Mouse (Mus musculus): ENCODE measurements around the gene Egfl6.

Gene Egfl6

GRCm38 (mm10) chrX:166584947-166585824 lies at the start of gene Egfl6:
Egfl6 (minus strand) TSS chrX:166585720.
- no peak for DNase-seq (ENCODE audit: low spot score in 2 of 2)

- peak; percentile 4 to 6 for DNase-seq (ENCODE audit: low spot score in 2 of 2)
Observed at GRCm38 (mm10) chrX:166626866-166627570, 41.5 kb upstream of the Egfl6 start.

DNA sequence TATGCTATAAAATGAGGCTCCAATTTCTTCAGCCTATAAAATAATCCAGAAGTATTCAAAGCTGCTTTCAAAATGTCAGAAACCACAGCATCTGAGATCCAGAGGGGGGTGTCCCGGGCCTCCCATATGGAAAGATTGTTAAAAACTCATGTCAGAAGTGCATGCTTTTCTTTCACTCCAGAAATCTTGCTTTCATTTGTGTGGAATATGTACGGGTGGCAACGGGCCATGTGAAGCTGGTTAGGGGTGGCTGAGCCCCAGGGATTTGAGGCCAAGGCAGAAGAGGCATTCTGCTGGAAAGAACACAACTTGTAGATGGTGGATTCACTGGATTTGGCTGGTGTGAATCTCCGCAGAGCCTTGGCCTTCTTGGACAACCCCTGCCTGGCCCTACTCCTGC lies 40.7 kb upstream of the Egfl6 start:
- no peak for DNase-seq (ENCODE audit: low spot score in 2 of 2)

DNA sequence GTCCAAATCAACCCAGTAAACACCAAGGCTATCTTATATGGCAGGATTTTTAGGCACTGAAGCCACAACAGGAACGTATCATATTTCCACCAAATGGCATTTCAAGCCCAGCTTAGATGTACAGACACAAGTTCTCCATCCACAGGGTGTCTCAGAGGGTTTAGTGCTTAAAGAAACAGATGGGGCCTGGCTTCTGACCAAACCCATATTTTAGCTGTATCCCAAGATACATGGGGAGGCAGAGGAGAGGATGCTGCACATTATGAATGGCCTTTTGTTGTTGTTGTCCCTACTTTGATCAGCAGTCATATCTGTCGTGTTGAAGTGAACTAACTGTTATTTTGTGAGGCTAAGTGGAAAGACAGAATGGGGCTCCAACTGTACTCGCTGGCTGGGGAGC lies 37.7 kb upstream of the Egfl6 start:
- DNase-seq (ENCODE audit: low spot score in 2 of 2): no peak

DNA sequence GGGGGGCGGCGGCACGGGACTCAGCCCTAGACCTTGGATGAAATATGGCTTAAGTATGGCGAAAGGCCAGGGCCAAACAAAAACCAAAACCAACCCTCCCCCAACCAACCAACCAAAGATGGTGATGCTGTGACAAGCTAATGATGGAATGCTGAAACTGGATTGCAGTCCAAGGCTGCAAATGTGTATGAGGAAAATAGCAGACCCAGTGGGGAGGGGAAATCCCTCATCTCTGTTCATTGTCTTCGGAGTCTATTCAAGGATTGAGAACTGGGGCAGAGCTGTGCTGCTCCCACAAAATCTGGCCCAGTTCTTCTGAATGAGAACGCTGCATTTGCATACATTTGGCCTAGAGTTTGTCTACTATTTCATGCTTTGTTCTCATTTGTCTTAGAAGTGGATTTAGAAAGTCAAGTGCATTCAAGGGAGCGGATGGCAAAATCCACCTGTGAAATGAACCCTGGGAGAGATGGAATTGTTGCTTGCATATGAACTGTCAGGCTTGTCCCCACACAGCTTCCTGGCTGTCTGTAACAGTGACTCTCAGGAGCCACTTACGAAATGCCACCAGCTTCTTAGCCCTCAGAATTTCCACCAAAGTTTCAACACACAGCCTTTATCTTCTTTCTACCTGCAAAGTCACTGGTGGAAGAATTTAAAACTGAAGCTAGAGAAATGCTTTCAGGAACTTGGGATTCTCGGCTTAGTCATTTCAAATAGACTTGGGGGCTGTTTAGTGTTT lies 36.2 kb upstream of the Egfl6 start:
- DNase-seq (ENCODE audit: low spot score in 2 of 2): no peak

GRCm38 (mm10) chrX:166620900-166621299 lies 35.4 kb upstream of the Egfl6 start:
- no peak for DNase-seq (ENCODE audit: low spot score in 2 of 2)

DNA sequence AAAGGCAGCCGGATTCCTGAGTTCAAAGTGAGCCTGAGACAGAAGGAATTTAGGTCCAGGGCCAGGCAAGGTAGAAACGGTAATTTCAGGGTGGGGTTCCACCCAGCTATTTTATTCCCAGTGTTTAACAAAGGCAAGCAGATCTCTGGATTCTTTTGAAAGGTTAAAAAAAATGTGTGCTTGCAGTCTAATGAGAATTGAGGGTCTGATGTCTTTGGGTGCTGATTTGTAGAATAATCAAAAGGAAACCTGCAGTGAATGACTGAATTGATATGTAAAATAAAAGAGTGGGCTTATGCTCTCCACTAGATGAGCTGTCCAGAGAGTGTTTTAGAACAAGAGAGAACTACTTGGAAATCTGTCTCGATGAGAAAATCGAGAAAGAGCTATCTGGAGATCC lies 33.6 kb upstream of the Egfl6 start:
- no peak for DNase-seq (ENCODE audit: low spot score in 2 of 2)

GRCm38 (mm10) chrX:166615191-166615590 lies 29.7 kb upstream of the Egfl6 start:
- DNase-seq (ENCODE audit: low spot score in 2 of 2): no peak

GRCm38 (mm10) chrX:166576111-166576510 lies 9.4 kb downstream of the Egfl6 start:
- no peak for DNase-seq (ENCODE audit: low spot score in 2 of 2)

GRCm38 (mm10) chrX:166565983-166566382 lies 19.5 kb downstream of the Egfl6 start:
- DNase-seq (ENCODE audit: low spot score in 2 of 2): no peak

GRCm38 (mm10) chrX:166565401-166565800 lies 20.1 kb downstream of the Egfl6 start:
- DNase-seq (ENCODE audit: low spot score in 2 of 2): no peak

DNA sequence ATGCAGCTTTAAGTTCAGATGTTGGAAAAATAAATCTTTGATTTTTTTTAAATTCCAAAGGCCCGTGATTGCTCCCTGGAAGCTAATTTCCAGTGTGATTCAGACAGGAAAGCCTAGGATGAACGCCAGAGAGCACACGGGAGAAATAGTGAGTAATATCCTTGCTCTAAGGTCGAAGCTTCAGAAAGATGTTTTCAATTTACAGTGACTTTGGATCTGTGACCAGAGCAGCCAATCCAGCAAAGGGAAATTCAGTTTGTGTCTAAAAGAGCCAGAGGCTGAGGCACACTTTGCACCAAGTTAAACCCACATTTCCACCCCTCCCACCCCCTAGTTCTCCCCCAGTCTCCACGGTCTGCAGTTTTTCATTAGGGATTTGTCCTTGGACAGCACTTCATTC lies 20.6 kb downstream of the Egfl6 start:
- DNase-seq (ENCODE audit: low spot score in 2 of 2): no peak

- DNase-seq (ENCODE audit: low spot score in 2 of 2): no peak
Observed at GRCm38 (mm10) chrX:166559333-166559732, 26.2 kb downstream of the Egfl6 start.

DNA sequence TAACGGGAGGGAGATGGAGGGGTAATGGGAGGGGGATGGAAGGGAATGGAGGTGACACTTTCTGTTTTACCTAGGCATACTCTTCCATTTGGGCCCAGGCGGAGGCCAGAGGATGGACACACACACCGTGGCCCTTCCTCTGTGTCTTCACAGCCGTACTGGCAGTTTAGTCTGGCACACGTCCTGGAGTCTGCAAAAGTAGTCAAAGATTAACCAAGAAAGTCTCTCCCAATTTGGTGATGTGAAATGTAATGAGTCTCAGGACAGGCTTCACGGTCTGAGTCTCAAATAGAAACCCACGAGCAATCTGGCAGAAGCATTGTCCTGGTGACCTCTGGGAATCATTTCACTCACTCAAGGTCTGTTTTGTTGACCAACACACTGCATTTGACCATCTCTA lies 33.2 kb downstream of the Egfl6 start:
- DNase-seq (ENCODE audit: low spot score in 2 of 2): no peak

- no peak for DNase-seq (ENCODE audit: low spot score in 2 of 2)
Observed at GRCm38 (mm10) chrX:166546495-166546894, 39.0 kb downstream of the Egfl6 start.

GRCm38 (mm10) chrX:166535138-166535537 lies 50.4 kb downstream of the Egfl6 start:
- no peak for DNase-seq (ENCODE audit: low spot score in 2 of 2)

DNA sequence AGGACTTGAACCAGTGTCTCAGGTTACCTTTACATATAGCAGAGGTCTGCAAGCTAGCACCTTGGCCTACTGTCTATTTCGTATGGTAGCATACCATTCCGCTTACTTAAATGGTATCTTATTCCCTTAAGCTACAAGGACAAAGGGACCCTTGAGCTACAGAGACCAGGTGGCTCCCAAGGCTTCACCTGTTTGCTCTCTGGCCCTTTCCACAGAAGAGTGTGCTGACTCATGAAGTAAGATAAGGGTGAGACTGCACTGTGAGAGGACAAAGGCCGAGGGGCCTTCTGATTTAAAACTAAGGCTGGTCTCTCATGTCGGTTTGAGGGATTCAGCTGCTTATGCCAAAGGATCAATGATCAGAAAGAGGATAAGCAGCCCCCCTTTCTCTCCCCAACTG lies 52.1 kb downstream of the Egfl6 start:
- no peak for DNase-seq (ENCODE audit: low spot score in 2 of 2)

GRCm38 (mm10) chrX:166531671-166532070 lies 53.8 kb downstream of the Egfl6 start:
- no peak for DNase-seq (ENCODE audit: low spot score in 2 of 2)

- DNase-seq (ENCODE audit: low spot score in 2 of 2): no peak
Observed at GRCm38 (mm10) chrX:166528126-166528525, 57.4 kb downstream of the Egfl6 start.

DNA sequence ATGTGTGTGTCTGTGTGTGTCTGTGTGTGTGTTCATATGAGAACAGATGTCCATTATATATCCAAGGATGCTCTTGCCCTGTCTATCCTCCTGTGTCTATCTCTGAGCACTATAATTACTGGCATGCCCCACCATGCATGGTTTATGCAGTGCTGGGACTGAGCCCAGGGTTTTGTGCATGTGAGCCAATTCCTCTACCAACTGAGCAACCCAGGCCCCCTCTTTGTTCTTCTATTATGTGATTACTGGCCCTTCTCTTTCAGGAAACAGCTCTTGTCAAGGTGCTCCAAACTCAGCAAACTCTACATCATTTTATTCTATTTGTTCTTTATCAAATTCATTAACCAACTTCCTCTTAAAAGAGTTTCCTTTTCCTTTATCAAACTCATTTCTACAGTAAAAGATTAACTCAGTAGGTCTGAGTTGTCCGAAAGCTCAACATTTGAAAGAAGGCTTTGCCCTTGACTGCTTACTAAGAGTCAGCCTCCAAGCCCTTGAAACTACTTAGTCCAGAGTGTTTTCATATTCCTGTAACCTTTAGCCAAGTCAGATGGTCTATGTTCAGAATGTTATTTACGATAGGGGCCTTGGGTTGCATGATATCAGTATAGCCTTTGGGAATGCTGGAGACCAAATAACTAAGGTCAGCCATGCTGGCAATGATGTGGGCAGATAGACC lies 59.7 kb downstream of the Egfl6 start:
- DNase-seq (ENCODE audit: low spot score in 2 of 2): no peak

GRCm38 (mm10) chrX:166520782-166521181 lies 64.7 kb downstream of the Egfl6 start:
- DNase-seq (ENCODE audit: low spot score in 2 of 2): no peak

DNA sequence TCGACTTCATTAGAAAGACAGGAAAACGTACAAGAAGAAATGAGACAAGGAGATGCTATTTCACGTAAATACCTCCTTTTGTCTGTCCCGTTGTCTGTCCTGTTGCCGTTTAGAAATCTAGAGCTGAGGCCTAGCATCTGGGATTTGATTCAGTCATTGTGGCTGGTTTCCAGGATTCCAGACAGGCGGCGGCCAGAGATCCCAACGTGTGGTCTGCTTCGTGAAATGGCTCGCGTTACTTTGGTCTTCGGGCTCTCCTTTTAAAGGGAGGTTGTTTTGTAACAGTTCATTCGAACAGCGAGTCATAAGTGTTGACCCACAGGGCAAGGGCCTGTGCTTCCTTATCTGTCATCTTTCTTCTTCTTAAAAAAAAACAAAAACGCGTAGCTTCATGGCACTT lies 67.2 kb downstream of the Egfl6 start, which contains the start of gene Tceanc:
Gene Tceanc (minus strand): TSS at position 223 of the 400 bp plus-strand sequence.
- peak in 1 of 2 experiments; percentile 7 for DNase-seq (ENCODE audit: low spot score in 2 of 2)

Measured in heart, adult 9 months (tissue).